Mouse (Mus musculus) lung, postnatal 0 days (tissue): ENCODE results near the gene Pusl1.

Experiments used
- CTCF ChIP-seq: IDR thresholded peaks from 2 replicates; pipeline ENCODE4 v1.5.1; 2016; ENCODE audit warnings: antibody characterized with exemption, mild to moderate bottlenecking
- EP300 ChIP-seq: IDR thresholded peaks from 2 replicates; pipeline ENCODE4 v1.6.1; 2016; ENCODE audit warnings: antibody characterized with exemption, mild to moderate bottlenecking, control low read depth

DNA sequence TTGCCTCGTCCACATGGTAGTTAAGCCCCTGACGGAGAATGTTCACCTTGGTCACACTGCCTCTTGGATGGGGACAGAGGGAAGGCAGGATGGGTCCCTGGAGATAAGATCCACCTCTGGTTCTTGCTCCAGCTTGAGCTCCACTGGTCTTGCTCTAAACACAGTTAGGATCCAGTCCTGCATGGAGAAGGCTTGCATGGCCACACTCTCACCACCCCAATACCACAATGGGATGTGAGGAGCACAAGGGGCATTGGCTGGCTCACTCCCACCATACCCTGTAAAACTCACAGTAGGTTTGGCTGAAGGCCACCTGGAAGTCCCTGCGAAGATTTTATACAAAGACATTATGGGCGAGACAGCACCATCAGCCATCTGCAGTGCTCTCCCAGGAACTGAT is 17.2 kb upstream of the Pusl1 start:
- TF ChIP-seq CTCF = no peak
- TF ChIP-seq EP300 = no peak
